Mouse (Mus musculus) bone marrow macrophage, adult 2 months (primary cell): Measurements from ENCODE around the gene Gm26657.

Source experiments
- CTCF ChIP-seq: IDR thresholded peaks from 2 replicates; pipeline ENCODE4 v1.5.1; 2012; ENCODE audit warnings: low read depth, mild to moderate bottlenecking, low read length, moderate library complexity
- POLR2A ChIP-seq: IDR thresholded peaks from 2 replicates; pipeline ENCODE4 v1.6.1; 2012; ENCODE audit warnings: mild to moderate bottlenecking, low read depth, low read length, borderline replicate concordance

GRCm38 (mm10) chr4:56742698-56743097 is 2.8 kb downstream of the Gm26657 start:
- TF ChIP-seq CTCF (no peak), POLR2A (no peak)
